Mouse (Mus musculus): ENCODE results near the gene Bbs1. TPM values are rescaled to one million over a fixed set of nuclear protein-coding genes. Genes with fewer than 3 reads are reported as not detected.
A peak's percentile ranks its signal among the peaks of the same experiment; 100 is the strongest.
"Not testable (repeated sequence)": the region's sequence is repeated elsewhere in the genome, so short reads cannot be mapped to it uniquely, and the experiment has no call there.

Bbs1 gene
- polyA plus RNA-seq, 1 experiment from 2014 or later, result 8.7 TPM

DNA sequence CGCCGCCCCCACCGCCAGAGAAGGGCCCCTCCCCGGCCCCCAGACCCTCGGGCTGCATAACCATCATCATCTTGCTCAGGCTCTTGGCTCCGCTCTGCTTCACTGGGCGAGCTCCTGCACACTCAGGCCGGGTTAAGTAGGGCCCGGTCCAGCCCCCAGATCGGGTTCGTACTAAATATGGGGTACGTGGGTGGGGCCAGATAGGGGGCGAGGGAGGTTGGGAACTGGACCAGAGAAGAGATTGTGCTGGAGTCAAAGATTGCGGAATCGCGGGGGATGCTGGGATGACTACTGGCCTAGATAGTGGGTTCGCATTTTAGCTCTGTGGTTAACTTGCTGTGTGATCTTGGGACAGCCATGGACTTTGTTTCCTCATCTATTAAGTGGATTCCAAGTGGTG lies 28.6 kb downstream of the Bbs1 start, which contains the start of gene Actn3:
TSS of gene Actn3 (minus strand) at position 125 of the 400 bp plus-strand sequence.
- Histone ChIP-seq H3K9me3 (no peaks in the 10 kb centered on the region), H3K36me3 (replicated peaks) (no peaks in the 10 kb centered on the region), H3K4me3 (peak within 1 kb of the TSS; percentile 80), H3K27me3 (ENCODE audit: poor library complexity, severe bottlenecking) (peaks cover 14% of the 10 kb centered on the region), H3K4me1 (peaks cover 39% of the 10 kb centered on the region), H3K27ac (peak within 1 kb of the TSS; percentile 85)
- DNase-seq (ENCODE audit: extremely low spot score, low spot score), result peak; percentile 35
- 3% methylated on average over 17 of the region's 17 CpGs for WGBS

- H3K27ac ChIP-seq, result no peak overlapping the region
- no peak for DNase-seq (ENCODE audit: extremely low spot score, low spot score)
- 74% methylated on average over 3 of the region's 3 CpGs for WGBS
- H3K27me3 ChIP-seq (ENCODE audit: poor library complexity, severe bottlenecking), result peaks cover 14% of the 10 kb centered on the region
- H3K36me3 ChIP-seq (replicated peaks), result no peaks in the 10 kb centered on the region
- H3K4me3 ChIP-seq, result 0 out of 2 replicates have a peak overlapping the region, but pooled peaks have one; percentile 80
- no peaks in the 10 kb centered on the region for H3K9me3 ChIP-seq
- peaks cover 39% of the 10 kb centered on the region for H3K4me1 ChIP-seq
Observed at GRCm38 (mm10) chr19:4876755-4877154, 29.7 kb downstream of the Bbs1 start.

DNA sequence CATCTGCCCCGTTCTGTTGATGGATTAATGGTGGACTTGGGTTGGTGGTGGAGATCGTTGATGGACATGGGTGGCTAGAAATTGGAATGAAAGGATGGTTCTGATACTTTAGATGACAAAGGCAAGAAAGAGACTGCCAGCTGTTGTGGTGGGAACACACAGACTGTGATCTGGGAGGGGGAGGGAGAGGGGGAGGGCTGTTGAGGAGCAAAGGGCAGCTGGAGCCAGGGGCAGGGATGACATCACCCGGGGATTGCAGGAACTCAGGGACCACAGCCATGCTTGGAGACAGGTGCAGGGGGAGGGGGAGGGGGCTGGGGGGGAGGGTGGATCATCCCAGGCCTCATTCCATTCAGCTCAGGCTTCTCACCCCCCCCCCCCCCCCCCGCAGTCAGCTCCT lies 30.2 kb downstream of the Bbs1 start:
- H3K4me1 ChIP-seq, result peaks cover 39% of the 10 kb centered on the region
- H3K27ac ChIP-seq, result no peak overlapping the region
- 66% methylated on average over 3 of the region's 4 CpGs for WGBS
- H3K27me3 ChIP-seq (ENCODE audit: poor library complexity, severe bottlenecking), result peaks cover 14% of the 10 kb centered on the region
- H3K36me3 ChIP-seq (replicated peaks), result no peaks in the 10 kb centered on the region
- H3K9me3 ChIP-seq, result no peaks in the 10 kb centered on the region
- no peak overlapping the region for H3K4me3 ChIP-seq
- no peak for DNase-seq (ENCODE audit: extremely low spot score, low spot score)

GRCm38 (mm10) chr19:4874613-4875012 lies 31.8 kb downstream of the Bbs1 start:
- WGBS, result 93% methylated on average over 1 of the region's 1 CpGs
- peaks cover 32% of the 10 kb centered on the region for H3K4me1 ChIP-seq
- not testable (repeated sequence) for H3K36me3 ChIP-seq (replicated peaks); H3K9me3 ChIP-seq; DNase-seq (ENCODE audit: extremely low spot score, low spot score); H3K27ac ChIP-seq; H3K4me3 ChIP-seq
- peaks cover 14% of the 10 kb centered on the region for H3K27me3 ChIP-seq (ENCODE audit: poor library complexity, severe bottlenecking)

DNA sequence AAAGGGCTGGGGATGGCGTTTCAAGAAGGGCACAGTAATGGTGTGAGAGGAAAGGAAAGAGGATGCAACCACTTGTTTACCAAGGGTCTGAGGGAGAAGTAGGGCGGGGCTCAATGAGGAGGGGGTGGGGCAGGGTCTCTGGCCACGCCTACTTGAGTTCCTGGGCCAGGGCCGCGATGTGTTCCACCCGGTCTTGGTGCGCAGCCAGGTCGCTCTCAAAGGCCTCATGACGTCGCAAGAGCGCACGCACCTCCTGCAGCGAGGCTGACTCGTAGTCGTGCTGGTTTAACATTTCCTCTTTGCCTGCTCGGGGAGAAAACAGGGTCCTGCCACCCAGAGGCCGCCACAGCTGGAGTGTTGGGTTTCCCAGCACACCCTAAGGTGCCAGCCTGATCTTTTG lies 41.3 kb downstream of the Bbs1 start:
- Histone ChIP-seq H3K27me3 (ENCODE audit: poor library complexity, severe bottlenecking) (peaks cover 22% of the 10 kb centered on the region; the same call in 1 of the 2 replicates), H3K4me3 (no peak overlapping the region), H3K9me3 (0 out of 2 replicates have a peak, but pooled peaks cover 3% of the 10 kb centered on the region), H3K27ac (no peak overlapping the region), H3K4me1 (peaks cover 4% of the 10 kb centered on the region), H3K36me3 (replicated peaks) (no peaks in the 10 kb centered on the region)
- DNase-seq (ENCODE audit: extremely low spot score, low spot score), result no peak
- WGBS, result 9% methylated on average over 17 of the region's 17 CpGs

- H3K27me3 ChIP-seq (ENCODE audit: poor library complexity, severe bottlenecking), result peaks cover 22% of the 10 kb centered on the region; the same call in 1 of the 2 replicates
- 91% methylated on average over 6 of the region's 6 CpGs for WGBS
Observed at GRCm38 (mm10) chr19:4863048-4863447, 43.4 kb downstream of the Bbs1 start.

GRCm38 (mm10) chr19:4859081-4859480 lies 47.3 kb downstream of the Bbs1 start:
- no peak for DNase-seq (ENCODE audit: extremely low spot score, low spot score)

More at GRCm38 (mm10) chr19:4863048-4863447, 43.4 kb downstream of the Bbs1 start:
- Histone ChIP-seq H3K36me3 (replicated peaks) (peaks cover 4% of the 10 kb centered on the region; the same call in 1 of the 2 replicates), H3K4me3 (no peak overlapping the region), H3K27ac (no peak overlapping the region), H3K9me3 (0 out of 2 replicates have a peak, but pooled peaks cover 3% of the 10 kb centered on the region), H3K4me1 (peaks cover 4% of the 10 kb centered on the region)
- no peak for DNase-seq (ENCODE audit: extremely low spot score, low spot score)

DNA sequence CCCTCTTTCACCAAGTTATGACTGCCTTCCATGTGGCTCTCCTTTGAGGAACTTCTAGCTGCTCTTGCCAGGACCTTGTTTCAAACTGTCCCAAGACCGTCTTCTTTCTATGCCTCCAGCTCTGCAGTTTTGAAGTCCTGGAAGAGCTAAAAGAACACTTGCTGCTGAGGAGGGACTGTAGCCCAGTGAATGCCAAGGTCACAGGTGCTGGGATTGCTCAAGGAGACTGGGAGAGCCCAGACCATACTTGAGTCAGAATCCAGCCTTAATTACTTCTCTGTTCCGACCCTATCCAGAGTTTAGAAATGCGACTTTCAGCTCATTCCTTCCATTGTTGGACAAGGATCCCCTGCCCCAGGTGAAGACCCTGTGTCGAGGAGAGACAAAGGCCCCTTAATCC lies 50.5 kb downstream of the Bbs1 start:
- WGBS, result 46% methylated on average over 4 of the region's 4 CpGs
- Histone ChIP-seq H3K9me3 (no peaks in the 10 kb centered on the region), H3K27ac (no peak overlapping the region), H3K4me1 (peaks cover 20% of the 10 kb centered on the region), H3K4me3 (peak overlapping the region; percentile 71), H3K36me3 (replicated peaks) (peaks cover 4% of the 10 kb centered on the region; the same call in 1 of the 2 replicates), H3K27me3 (ENCODE audit: poor library complexity, severe bottlenecking) (peaks cover 15% of the 10 kb centered on the region)
- no peak for DNase-seq (ENCODE audit: extremely low spot score, low spot score)

More at GRCm38 (mm10) chr19:4859081-4859480, 47.3 kb downstream of the Bbs1 start:
- 85% methylated on average over 6 of the region's 6 CpGs for WGBS
- Histone ChIP-seq H3K4me1 (peaks cover 20% of the 10 kb centered on the region), H3K27ac (no peak overlapping the region), H3K9me3 (0 out of 2 replicates have a peak, but pooled peaks cover 3% of the 10 kb centered on the region), H3K36me3 (replicated peaks) (peaks cover 4% of the 10 kb centered on the region; the same call in 1 of the 2 replicates), H3K4me3 (no peak overlapping the region), H3K27me3 (ENCODE audit: poor library complexity, severe bottlenecking) (peaks cover 15% of the 10 kb centered on the region)

- Histone ChIP-seq H3K27ac (peak overlapping the region; percentile 82), H3K27me3 (ENCODE audit: poor library complexity, severe bottlenecking) (peaks cover 15% of the 10 kb centered on the region), H3K4me3 (peak overlapping the region; percentile 71), H3K9me3 (no peaks in the 10 kb centered on the region), H3K4me1 (peaks cover 20% of the 10 kb centered on the region), H3K36me3 (replicated peaks) (peaks cover 4% of the 10 kb centered on the region; the same call in 1 of the 2 replicates)
- DNase-seq (ENCODE audit: extremely low spot score, low spot score), result no peak
- 2% methylated on average over 14 of the region's 14 CpGs for WGBS
Observed at GRCm38 (mm10) chr19:4855470-4855820, 51.0 kb downstream of the Bbs1 start.

DNA sequence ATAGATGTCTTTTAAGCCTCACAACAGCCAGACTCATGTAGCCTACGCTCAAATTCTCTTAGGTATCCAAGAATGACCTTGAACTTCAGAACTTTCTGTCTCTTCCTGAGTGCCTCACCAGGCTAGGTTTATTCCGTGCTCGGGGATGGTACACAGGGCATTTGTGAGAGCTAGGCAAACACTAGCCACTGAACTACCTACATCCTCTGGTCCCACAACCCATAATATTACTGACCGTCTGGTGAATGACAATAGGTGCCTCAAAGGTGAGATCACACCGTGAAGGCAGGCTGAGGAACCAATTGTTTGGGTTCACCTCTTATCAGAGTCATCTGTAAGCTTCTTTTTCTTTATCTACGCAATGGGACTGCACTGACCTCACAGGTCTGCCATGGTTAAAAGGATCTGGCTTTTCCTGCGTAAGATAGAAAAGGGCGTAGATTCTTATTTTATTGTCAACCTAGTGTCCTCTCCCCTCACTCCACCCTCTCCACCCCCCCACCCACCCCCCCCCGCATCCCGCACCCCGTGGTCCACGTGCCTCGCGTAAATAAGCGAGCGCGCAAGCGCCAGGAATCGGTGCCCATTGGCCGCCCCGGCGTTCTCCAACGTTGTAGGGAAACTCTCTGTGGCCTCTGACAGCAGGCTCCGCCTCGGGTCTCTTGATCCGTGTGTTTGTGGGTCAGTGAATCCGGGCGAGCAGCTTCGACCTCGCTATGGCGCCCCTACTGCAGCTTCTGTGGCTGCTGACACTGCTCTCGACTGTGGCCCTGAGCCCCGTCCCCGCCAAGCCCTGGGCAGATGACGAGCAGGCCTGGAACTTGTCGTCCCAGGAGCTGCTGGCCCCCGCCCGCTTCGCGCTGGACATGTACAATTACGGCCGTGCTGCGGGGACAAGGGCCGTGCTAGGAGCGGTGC lies 51.6 kb downstream of the Bbs1 start, which contains the start of gene Ctsf:
TSS of gene Ctsf (plus strand) at position 579 of the 918 bp plus-strand sequence.
- Histone ChIP-seq H3K4me1 (peaks cover 20% of the 10 kb centered on the region), H3K4me3 (peak within 1 kb of the TSS; percentile 71), H3K36me3 (replicated peaks) (peaks cover 4% of the 10 kb centered on the region; the same call in 1 of the 2 replicates), H3K9me3 (no peaks in the 10 kb centered on the region), H3K27me3 (ENCODE audit: poor library complexity, severe bottlenecking) (peaks cover 15% of the 10 kb centered on the region), H3K27ac (peak within 1 kb of the TSS; percentile 82)
- WGBS, result 6% methylated on average over 42 of the region's 45 CpGs
- peak; percentile 86 for DNase-seq (ENCODE audit: extremely low spot score, low spot score)

- Histone ChIP-seq H3K27ac (no peak overlapping the region), H3K9me3 (no peaks in the 10 kb centered on the region)
- WGBS, result 50% methylated on average over 5 of the region's 5 CpGs
Observed at GRCm38 (mm10) chr19:4850281-4850680, 56.1 kb downstream of the Bbs1 start.

GRCm38 (mm10) chr19:4849800-4850199 lies 56.6 kb downstream of the Bbs1 start:
- Histone ChIP-seq H3K9me3 (no peaks in the 10 kb centered on the region), H3K4me1 (peaks cover 5% of the 10 kb centered on the region), H3K36me3 (replicated peaks) (no peaks in the 10 kb centered on the region), H3K4me3 (no peak overlapping the region), H3K27ac (no peak overlapping the region), H3K27me3 (ENCODE audit: poor library complexity, severe bottlenecking) (no peaks in the 10 kb centered on the region)
- DNase-seq (ENCODE audit: extremely low spot score, low spot score), result no peak
- 69% methylated on average over 4 of the region's 4 CpGs for WGBS

More at GRCm38 (mm10) chr19:4850281-4850680, 56.1 kb downstream of the Bbs1 start:
- peaks cover 10% of the 10 kb centered on the region for H3K4me1 ChIP-seq
- 0 out of 2 replicates have a peak, but pooled peaks cover under 1% of the 10 kb centered on the region for H3K27me3 ChIP-seq (ENCODE audit: poor library complexity, severe bottlenecking)
- H3K4me3 ChIP-seq, result no peak overlapping the region
- no peak for DNase-seq (ENCODE audit: extremely low spot score, low spot score)
- no peaks in the 10 kb centered on the region for H3K36me3 ChIP-seq (replicated peaks)

DNA sequence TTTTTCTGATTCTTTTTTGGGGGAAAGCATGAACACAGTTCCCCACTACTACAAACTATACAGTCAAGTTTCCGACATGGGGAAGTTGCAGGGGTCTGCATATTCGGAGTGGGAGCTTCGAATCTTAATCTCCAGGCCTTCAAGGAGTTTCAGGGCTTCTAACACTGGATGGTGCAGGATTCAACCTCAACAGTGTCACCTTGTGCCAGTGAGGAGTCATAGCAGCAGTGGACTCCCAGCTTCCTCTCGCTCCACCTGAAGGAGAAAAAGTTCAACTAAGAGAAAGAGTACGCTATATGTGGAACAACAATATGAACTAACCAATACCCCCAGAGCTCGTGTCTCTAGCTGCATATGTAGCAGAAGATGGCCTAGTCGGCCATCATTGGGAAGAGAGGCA lies 58.9 kb downstream of the Bbs1 start:
- Histone ChIP-seq H3K4me3 (no peak overlapping the region), H3K36me3 (replicated peaks) (no peaks in the 10 kb centered on the region), H3K27me3 (ENCODE audit: poor library complexity, severe bottlenecking) (peaks cover under 1% of the 10 kb centered on the region; the same call in 1 of the 2 replicates), H3K27ac (no peak overlapping the region), H3K9me3 (no peaks in the 10 kb centered on the region), H3K4me1 (no peaks in the 10 kb centered on the region)
- WGBS, result 42% methylated on average over 7 of the region's 7 CpGs
- no peak for DNase-seq (ENCODE audit: extremely low spot score, low spot score)
